Mouse (Mus musculus): ENCODE measurements around the gene Hoxc10. TPM values are rescaled to one million over a fixed set of nuclear protein-coding genes. Genes with fewer than 3 reads are reported as not detected.

Gene Hoxc10
- polyA plus RNA-seq, 1 experiment from 2014 or later, result 1.3 TPM

DNA sequence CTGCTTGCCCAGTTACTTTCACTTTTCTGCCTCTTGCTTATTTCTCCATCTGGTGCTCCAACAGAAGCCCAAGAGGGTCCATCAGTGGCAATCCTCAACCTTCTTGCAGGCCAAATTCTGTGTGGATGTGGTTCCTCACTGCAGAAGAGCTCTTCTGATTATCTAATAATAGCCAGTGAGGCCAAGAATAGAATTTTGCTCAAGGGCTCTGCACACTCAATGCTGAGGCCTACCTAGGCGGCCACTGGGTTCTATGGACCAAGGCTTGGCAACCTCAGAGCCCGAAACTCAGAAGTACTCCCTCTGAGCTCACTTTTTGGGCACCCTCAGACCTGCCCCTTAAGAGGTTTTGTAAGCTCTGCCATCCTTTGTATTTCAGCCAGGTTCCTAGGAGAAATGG, 34.8 kb downstream of the Hoxc10 start:
- peaks cover 91% of the 10 kb centered on the region for H3K27me3 ChIP-seq (replicated peaks; ENCODE audit: control insufficient read depth, insufficient read depth, low read length)
- no peaks in the 10 kb centered on the region for H3K36me3 ChIP-seq (ENCODE audit: control insufficient read depth, insufficient read depth, low read length)
- peak overlapping the region; percentile 72 for H3K4me2 ChIP-seq (ENCODE audit: low read depth, low read length)
- H3K27ac ChIP-seq (ENCODE audit: low read length), result no peak overlapping the region
- H3K9ac ChIP-seq (ENCODE audit: low read depth, low read length), result 0 out of 2 replicates have a peak overlapping the region, but pooled peaks have one; percentile 72
- peaks cover 8% of the 10 kb centered on the region; the same call in 1 of the 2 replicates for H3K4me1 ChIP-seq (ENCODE audit: control insufficient read depth, insufficient read depth, low read length)
- H3K9me3 ChIP-seq (ENCODE audit: control insufficient read depth, low read length), result no peaks in the 10 kb centered on the region
- ATAC-seq, result no peak
- peak overlapping the region; percentile 49 for H3K4me3 ChIP-seq (ENCODE audit: low read length)
- 59% methylated on average over 2 of the region's 2 CpGs for WGBS

DNA sequence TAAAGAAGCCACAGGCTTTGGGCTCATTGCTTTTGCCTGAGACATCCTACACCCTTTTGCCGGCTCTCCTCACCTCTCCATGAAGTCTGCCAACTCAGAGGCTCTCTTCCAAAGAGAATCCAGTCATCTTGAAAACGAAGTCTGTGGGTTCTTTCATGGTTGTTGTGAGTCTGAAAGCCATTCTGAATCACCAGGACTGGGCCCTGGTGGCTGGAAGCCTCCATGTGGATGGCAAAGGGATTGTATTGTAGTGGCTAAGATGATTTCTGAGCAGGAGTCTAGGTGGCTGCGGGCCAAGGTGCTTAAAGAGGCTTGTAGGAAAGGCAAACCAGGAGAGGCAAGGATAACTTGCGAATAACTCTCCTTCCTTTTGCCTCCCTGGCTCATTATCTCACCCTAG, 35.6 kb downstream of the Hoxc10 start:
- H3K9ac ChIP-seq (ENCODE audit: low read depth, low read length), result no peak overlapping the region
- peaks cover 92% of the 10 kb centered on the region for H3K27me3 ChIP-seq (replicated peaks; ENCODE audit: control insufficient read depth, insufficient read depth, low read length)
- H3K9me3 ChIP-seq (ENCODE audit: control insufficient read depth, low read length), result no peaks in the 10 kb centered on the region
- H3K4me3 ChIP-seq (ENCODE audit: low read length), result no peak overlapping the region
- WGBS, result 31% methylated on average over 4 of the region's 4 CpGs
- peaks cover 8% of the 10 kb centered on the region; the same call in 1 of the 2 replicates for H3K4me1 ChIP-seq (ENCODE audit: control insufficient read depth, insufficient read depth, low read length)
- peak overlapping the region; percentile 72 for H3K4me2 ChIP-seq (ENCODE audit: low read depth, low read length)
- no peaks in the 10 kb centered on the region for H3K36me3 ChIP-seq (ENCODE audit: control insufficient read depth, insufficient read depth, low read length)
- H3K27ac ChIP-seq (ENCODE audit: low read length), result no peak overlapping the region
- no peak for ATAC-seq

DNA sequence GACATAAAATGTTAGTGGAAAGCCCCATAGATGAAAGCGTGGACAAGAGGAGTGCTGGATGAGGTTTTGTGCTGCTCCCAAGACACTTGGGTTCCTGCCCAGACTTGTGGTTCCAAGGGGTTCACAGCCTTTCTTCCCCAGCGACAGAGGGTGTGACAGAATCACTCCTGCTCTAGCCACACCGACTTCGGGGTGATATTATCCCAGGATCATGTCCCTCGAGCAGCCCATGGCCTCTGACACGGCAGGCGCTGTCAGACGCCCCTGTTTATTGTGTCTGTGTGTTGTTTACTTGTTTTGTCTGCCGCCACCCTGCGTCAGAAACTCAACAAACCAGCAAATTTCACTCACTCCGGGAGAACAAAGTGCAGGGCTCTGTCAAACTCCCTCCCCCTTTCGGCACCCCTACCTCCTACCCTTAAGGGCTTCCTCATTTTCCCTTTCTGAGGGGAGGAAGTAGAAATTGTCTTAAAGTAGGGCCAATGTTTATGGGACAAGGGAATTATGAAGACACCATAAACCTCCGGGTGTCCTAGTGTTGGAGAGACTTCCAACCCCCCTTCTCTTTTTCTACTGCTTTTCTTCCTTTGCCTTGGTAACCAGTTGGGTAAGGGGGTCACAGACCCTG, 36.3 kb downstream of the Hoxc10 start:
- H3K4me3 ChIP-seq (ENCODE audit: low read length), result no peak overlapping the region
- no peak overlapping the region for H3K9ac ChIP-seq (ENCODE audit: low read depth, low read length)
- H3K27ac ChIP-seq (ENCODE audit: low read length), result 0 out of 2 replicates have a peak overlapping the region, but pooled peaks have one; percentile 27
- H3K4me1 ChIP-seq (ENCODE audit: control insufficient read depth, insufficient read depth, low read length), result peaks cover 8% of the 10 kb centered on the region; the same call in 1 of the 2 replicates
- no peaks in the 10 kb centered on the region for H3K9me3 ChIP-seq (ENCODE audit: control insufficient read depth, low read length)
- H3K36me3 ChIP-seq (ENCODE audit: control insufficient read depth, insufficient read depth, low read length), result no peaks in the 10 kb centered on the region
- ATAC-seq, result no peak
- H3K4me2 ChIP-seq (ENCODE audit: low read depth, low read length), result peak overlapping the region; percentile 29
- peaks cover 91% of the 10 kb centered on the region for H3K27me3 ChIP-seq (replicated peaks; ENCODE audit: control insufficient read depth, insufficient read depth, low read length)
- WGBS, result 15% methylated on average over 13 of the region's 13 CpGs

DNA sequence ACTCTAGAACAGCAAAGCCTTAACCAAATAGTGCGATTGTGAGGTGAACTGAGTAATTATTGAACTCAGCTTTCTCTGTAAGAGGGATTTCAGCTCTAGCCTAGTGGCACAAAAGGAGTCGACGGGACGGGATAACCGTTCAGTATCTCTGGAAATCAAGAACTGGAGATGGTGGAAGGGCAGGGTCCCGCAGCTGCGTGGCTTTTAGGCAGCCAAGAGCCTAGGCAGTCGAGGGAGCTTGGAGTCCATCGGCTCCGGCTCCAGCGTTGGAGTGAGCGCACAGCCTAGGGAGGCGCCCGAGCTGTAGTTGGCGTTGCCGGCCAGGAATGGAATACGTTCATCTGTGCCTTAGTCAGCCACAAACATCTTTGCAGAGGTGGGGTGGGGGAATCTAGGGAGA, 38.7 kb downstream of the Hoxc10 start:
- H3K27me3 ChIP-seq (replicated peaks; ENCODE audit: control insufficient read depth, insufficient read depth, low read length), result peaks cover 87% of the 10 kb centered on the region
- H3K36me3 ChIP-seq (ENCODE audit: control insufficient read depth, insufficient read depth, low read length), result no peaks in the 10 kb centered on the region
- H3K4me2 ChIP-seq (ENCODE audit: low read depth, low read length), result peak overlapping the region; percentile 32
- peaks cover 13% of the 10 kb centered on the region for H3K4me1 ChIP-seq (ENCODE audit: control insufficient read depth, insufficient read depth, low read length)
- H3K9ac ChIP-seq (ENCODE audit: low read depth, low read length), result peak overlapping the region; percentile 63
- whole genome bisulfite sequencing, result 3% methylated on average over 17 of the region's 17 CpGs
- peak overlapping the region; percentile 80 for H3K27ac ChIP-seq (ENCODE audit: low read length)
- ATAC-seq, result no peak
- H3K4me3 ChIP-seq (ENCODE audit: low read length), result peak overlapping the region; percentile 25
- no peaks in the 10 kb centered on the region for H3K9me3 ChIP-seq (ENCODE audit: control insufficient read depth, low read length)

DNA sequence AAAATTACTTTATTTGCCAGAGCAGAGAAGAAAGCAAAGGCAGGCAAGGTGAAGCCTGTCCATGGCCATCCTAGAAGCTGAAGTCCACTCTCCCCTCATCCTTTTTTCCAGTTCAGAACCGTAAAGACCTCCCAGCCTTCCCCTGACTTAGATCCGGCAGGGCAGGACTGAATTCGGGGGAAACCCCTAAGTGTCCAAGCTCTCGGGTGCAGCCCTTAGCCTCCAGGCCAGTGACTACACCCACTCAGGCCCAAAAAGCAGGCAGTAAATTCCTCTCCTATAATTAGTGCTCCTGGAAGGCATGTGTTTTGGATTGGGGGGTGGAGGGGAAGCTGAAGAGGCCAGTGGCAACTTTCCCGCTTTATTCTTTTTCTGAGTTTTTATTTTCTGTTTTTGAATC, 39.2 kb downstream of the Hoxc10 start:
- Histone ChIP-seq H3K36me3 (ENCODE audit: control insufficient read depth, insufficient read depth, low read length) (no peaks in the 10 kb centered on the region), H3K4me2 (ENCODE audit: low read depth, low read length) (peak overlapping the region; percentile 32), H3K9ac (ENCODE audit: low read depth, low read length) (peak overlapping the region; percentile 63), H3K4me3 (ENCODE audit: low read length) (peak overlapping the region; percentile 25), H3K9me3 (ENCODE audit: control insufficient read depth, low read length) (no peaks in the 10 kb centered on the region), H3K27me3 (replicated peaks; ENCODE audit: control insufficient read depth, insufficient read depth, low read length) (peaks cover 87% of the 10 kb centered on the region), H3K27ac (ENCODE audit: low read length) (peak overlapping the region; percentile 80), H3K4me1 (ENCODE audit: control insufficient read depth, insufficient read depth, low read length) (peaks cover 14% of the 10 kb centered on the region)
- WGBS, result 17% methylated on average over 5 of the region's 5 CpGs
- ATAC-seq, result no peak

DNA sequence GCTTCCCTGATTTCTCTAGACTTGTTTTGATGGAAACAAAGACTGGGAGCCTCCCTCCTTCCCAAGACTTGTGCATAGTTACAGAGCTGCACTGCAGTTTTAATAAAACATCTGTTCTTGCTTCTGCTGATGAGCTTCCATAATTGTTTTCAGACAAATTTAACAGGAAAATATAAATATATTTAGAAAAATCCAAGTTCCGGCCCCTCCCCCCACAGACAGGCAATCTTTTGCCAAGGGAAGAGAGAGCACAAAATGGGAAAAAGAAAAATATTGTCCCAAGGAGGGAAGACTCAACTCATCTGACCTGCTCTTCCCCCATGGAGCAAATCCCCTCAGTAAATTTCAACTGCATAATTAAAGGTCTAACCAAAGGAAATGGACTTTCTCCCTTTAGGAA, 39.7 kb downstream of the Hoxc10 start:
- Histone ChIP-seq H3K36me3 (ENCODE audit: control insufficient read depth, insufficient read depth, low read length) (no peaks in the 10 kb centered on the region), H3K4me1 (ENCODE audit: control insufficient read depth, insufficient read depth, low read length) (peaks cover 17% of the 10 kb centered on the region), H3K27me3 (replicated peaks; ENCODE audit: control insufficient read depth, insufficient read depth, low read length) (peaks cover 88% of the 10 kb centered on the region), H3K4me3 (ENCODE audit: low read length) (no peak overlapping the region), H3K27ac (ENCODE audit: low read length) (peak overlapping the region; percentile 80), H3K9me3 (ENCODE audit: control insufficient read depth, low read length) (no peaks in the 10 kb centered on the region), H3K4me2 (ENCODE audit: low read depth, low read length) (peak overlapping the region; percentile 32), H3K9ac (ENCODE audit: low read depth, low read length) (peak overlapping the region; percentile 63)
- 19% methylated on average over 1 of the region's 1 CpGs for WGBS
- ATAC-seq, result no peak

DNA sequence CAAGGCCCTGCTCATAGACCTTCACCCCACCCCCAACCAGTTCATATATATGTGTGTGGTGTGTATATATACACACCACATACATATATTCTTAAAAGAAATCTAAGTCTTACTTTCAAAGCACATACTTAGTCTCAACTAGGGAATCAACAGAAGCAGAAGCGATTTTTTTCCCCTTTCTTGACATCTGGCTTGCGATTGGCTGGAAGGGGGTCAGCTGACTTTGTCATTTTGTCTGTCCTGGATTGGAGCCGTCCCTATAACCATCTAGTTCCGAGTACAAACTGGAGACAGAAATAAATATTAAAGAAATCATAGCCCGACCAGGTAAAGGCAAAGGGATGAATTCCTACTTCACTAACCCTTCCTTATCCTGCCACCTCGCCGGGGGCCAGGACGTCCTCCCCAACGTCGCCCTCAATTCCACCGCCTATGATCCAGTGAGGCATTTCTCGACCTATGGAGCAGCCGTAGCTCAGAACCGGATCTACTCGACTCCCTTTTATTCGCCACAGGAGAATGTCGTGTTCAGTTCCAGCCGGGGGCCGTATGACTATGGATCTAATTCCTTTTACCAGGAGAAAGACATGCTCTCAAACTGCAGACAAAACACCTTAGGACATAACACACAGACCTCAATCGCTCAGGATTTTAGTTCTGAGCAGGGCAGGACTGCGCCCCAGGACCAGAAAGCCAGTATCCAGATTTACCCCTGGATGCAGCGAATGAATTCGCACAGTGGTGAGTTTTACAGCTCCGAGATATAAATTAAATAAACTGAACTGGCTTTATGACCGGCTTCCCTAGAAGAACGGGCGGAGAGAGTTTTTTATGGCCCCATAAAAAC, 42.9 kb downstream of the Hoxc10 start:
- Histone ChIP-seq H3K27me3 (replicated peaks; ENCODE audit: control insufficient read depth, insufficient read depth, low read length) (peaks cover 84% of the 10 kb centered on the region), H3K4me2 (ENCODE audit: low read depth, low read length) (peak overlapping the region; percentile 46), H3K4me1 (ENCODE audit: control insufficient read depth, insufficient read depth, low read length) (peaks cover 22% of the 10 kb centered on the region), H3K9me3 (ENCODE audit: control insufficient read depth, low read length) (no peaks in the 10 kb centered on the region), H3K9ac (ENCODE audit: low read depth, low read length) (peak overlapping the region; percentile 71), H3K4me3 (ENCODE audit: low read length) (peak overlapping the region; percentile 48), H3K36me3 (ENCODE audit: control insufficient read depth, insufficient read depth, low read length) (no peaks in the 10 kb centered on the region), H3K27ac (ENCODE audit: low read length) (peak overlapping the region; percentile 80)
- no peak for ATAC-seq
- 2% methylated on average over 27 of the region's 27 CpGs for WGBS

DNA sequence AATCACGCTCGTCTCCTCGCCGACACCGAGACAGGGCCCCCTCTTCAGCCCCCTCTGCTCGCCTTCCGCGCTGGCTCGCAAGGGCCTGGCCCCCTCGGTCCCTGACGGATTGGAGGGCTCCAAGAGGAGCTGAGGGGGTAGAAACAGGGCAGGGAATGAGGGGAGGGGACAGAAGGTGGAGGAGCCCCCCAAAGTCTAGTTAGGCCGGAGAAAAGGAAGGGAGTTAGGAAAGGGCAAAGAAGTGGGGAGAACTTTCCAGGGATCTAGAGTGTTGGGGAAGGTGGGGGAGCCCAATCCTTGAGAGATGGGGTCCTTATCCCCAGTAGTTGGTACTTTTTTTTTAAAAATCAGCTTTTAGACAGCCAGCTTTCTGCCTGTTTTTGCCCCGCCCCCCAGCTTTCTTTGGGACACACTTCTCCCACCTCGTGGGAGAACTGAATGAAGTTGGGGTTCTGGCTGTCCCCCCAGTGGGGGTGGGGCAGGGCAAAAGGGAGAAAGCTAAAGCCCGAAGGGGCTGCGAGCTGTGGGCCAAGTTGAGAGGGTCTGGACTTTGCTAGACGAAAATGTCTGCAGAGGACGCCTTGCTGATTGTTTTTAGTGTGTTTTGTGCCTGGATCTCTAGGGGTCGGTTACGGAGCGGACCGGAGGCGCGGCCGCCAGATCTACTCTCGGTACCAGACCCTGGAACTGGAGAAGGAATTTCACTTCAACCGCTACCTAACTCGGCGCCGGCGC, 43.7 kb downstream of the Hoxc10 start:
- ATAC-seq, result no peak
- Histone ChIP-seq H3K4me2 (ENCODE audit: low read depth, low read length) (peak overlapping the region; percentile 46), H3K27ac (ENCODE audit: low read length) (peak overlapping the region; percentile 80), H3K4me1 (ENCODE audit: control insufficient read depth, insufficient read depth, low read length) (peaks cover 22% of the 10 kb centered on the region), H3K36me3 (ENCODE audit: control insufficient read depth, insufficient read depth, low read length) (no peaks in the 10 kb centered on the region), H3K4me3 (ENCODE audit: low read length) (peak overlapping the region; percentile 48), H3K9ac (ENCODE audit: low read depth, low read length) (peak overlapping the region; percentile 71), H3K27me3 (replicated peaks; ENCODE audit: control insufficient read depth, insufficient read depth, low read length) (peaks cover 84% of the 10 kb centered on the region), H3K9me3 (ENCODE audit: control insufficient read depth, low read length) (no peaks in the 10 kb centered on the region)
- WGBS, result 6% methylated on average over 31 of the region's 31 CpGs
